Mouse (Mus musculus) frontal cortex, postnatal 14 days (tissue): ENCODE data around the gene Pde11a.

ENCODE experiments used
- DNase-seq, 2 experiments: peaks; one replicate each; pipeline ENCODE4 v3.0.0; 2022; ENCODE audit warnings: low spot score in 2 of 2

The Pde11a gene

DNA sequence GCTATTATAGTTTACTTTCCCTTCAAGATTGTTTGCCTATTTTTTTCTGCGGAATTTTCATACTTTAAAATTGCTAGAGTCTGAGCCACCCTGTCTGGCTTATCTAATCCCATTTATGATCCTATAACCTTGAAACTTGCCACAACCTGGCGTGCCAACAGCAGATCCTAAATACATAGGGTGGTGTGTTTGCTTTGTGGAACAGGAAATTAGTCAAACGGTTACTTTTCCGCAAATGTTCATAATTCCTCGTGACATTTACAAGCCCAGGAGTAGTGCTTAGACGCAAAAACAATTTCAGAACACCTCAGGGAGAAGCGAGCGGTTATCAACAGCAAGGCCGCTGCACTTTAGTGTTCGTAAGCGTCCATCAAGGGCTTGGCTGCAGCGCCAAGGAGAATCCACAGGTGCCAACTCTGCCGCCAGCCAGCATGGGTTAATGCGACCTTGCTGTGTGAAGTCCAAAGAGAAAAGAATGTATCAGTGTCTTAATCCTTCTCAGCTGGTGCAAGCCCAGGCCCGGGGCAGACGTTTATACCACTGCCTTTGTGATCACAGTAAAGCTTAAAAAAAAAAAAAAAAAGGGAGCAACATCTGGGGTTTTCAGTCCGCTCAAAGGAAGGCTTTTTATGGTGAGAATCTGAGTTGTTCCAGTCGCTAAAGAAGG is 379.3 kb downstream of the Pde11a start:
- DNase-seq, result no peak

DNA sequence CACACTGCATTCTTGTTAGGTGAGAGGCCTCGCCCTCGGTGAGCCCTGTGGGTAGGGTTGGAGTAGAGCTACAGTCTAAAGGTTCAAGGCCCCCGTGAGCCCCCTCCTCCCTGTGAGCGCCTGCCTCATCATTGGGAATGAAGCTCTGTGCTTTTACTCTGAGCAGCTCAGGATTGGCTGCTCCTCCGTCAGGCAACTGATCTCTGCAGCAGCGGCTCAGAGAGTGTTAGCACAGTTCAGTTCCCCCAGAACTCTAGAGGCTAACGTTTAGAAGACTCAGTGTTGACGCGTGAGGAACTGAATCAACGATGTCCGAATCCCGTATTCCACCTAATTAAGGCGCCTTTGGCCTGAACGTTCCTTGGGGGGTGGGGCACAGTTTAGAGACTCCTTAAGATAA is 382.9 kb downstream of the Pde11a start:
- no peak for DNase-seq

DNA sequence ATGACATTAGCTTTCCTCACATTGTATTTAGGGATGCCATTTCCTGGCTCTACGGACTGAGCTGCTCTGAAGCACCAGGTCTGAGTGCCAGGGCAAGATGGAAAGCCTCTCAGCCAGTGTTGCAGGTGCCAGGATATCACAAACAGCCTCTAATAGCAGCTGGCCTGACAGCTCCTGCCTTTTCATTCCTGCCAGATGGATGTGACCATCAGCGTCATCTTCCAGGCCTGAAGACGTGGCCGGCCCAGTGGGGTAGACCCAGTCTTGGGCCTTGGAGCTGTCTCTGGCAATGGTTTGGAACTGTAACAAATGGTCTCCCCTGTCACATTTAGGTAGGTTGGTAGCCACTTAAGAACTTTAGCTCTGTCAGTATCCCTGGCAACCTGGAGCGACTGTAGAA is 385.3 kb downstream of the Pde11a start:
- no peak for DNase-seq

DNA sequence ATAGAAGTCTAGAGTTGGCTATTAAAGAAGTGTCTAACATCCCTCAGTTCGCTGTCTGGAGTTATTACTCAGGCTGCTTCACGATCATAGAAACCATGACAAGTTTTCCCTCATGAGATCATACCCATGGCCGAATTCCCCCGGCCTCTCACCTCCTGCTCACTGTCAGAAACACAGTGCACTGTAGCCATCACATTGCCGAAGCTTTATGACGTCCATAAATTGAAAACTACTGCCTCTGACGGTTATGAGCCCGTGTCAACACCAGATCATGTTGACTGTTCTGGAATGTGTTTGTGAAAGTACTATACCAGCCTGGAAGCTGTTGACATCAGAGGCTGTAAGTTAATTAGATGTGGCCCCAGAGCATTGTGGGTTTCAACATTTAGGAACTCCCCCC is 387.9 kb downstream of the Pde11a start:
- no peak for DNase-seq
